Comparison of ENCODE assay signal across 9 mouse cellular contexts in genomic region chr19:4202149-4202548, GRCm38 (mm10). TPM values are rescaled to one million over a fixed set of nuclear protein-coding genes. Genes with fewer than 3 reads are reported as not detected.
DNase-seq lines count a peak whose midpoint lies in the region; ATAC-seq and TF ChIP-seq lines count a peak whose summit lies in the region.
"Had no signal": no experiment of that assay in that cellular context is flagged by ENCODE, and none has a peak within 500 bp of the region (broad histone marks: within the 10 kb centered on the region; RNA-seq: fewer than 3 reads in every experiment).

No protein-coding gene starts in this region.

- ATAC-seq in kidney, postnatal 0 days (replicated peaks; ENCODE audit: low FRiP score, low read depth), result no peak
- no peak for ATAC-seq in embryonic facial prominence, embryonic 11.5 days (replicated peaks; ENCODE audit: insufficient number of reproducible peaks, low FRiP score, low TSS enrichment, low read depth)
- ATAC-seq in hindbrain, embryonic 15.5 days (ENCODE audit: low FRiP score, low read depth), result no peak; the same call in 1 of the 2 replicates
- peak; percentile 37 for ATAC-seq in midbrain, embryonic 15.5 days (replicated peaks)

- H3K27ac ChIP-seq in kidney, postnatal 0 days, result no peak overlapping the region
- H3K27ac ChIP-seq in embryonic facial prominence, embryonic 11.5 days (replicated peaks; ENCODE audit: low read depth, low read length), result no peak overlapping the region
- H3K27ac ChIP-seq in hindbrain, embryonic 15.5 days (replicated peaks), result peak overlapping the region; percentile 55
- H3K27ac ChIP-seq in midbrain, embryonic 15.5 days, result peak overlapping the region; percentile 55; the same call in 1 of the 2 replicates

- H3K4me2 ChIP-seq in kidney, postnatal 0 days (ENCODE audit: low read length), result peak overlapping the region; percentile 87
- peak overlapping the region; percentile 92 for H3K4me2 ChIP-seq in embryonic facial prominence, embryonic 11.5 days (ENCODE audit: low read depth, low read length)
- H3K4me2 ChIP-seq in hindbrain, embryonic 15.5 days, result peak overlapping the region; percentile 94
- peak overlapping the region; percentile 97 for H3K4me2 ChIP-seq in midbrain, embryonic 15.5 days

- H3K4me3 ChIP-seq in kidney, postnatal 0 days (replicated peaks; ENCODE audit: low read depth, low read length), result peak overlapping the region; percentile 53
- peak overlapping the region; percentile 62 for H3K4me3 ChIP-seq in embryonic facial prominence, embryonic 11.5 days (ENCODE audit: low read depth, low read length)
- peak overlapping the region; percentile 62 for H3K4me3 ChIP-seq in hindbrain, embryonic 15.5 days
- H3K4me3 ChIP-seq in midbrain, embryonic 15.5 days, result peak overlapping the region; percentile 55

- peaks cover 9% of the 10 kb centered on the region for H3K4me1 ChIP-seq in kidney, postnatal 0 days (replicated peaks; ENCODE audit: insufficient read depth, low read length)
- H3K4me1 ChIP-seq in embryonic facial prominence, embryonic 11.5 days (ENCODE audit: control insufficient read depth, insufficient read depth, low read length), result peaks cover 3% of the 10 kb centered on the region; the same call in 1 of the 2 replicates
- H3K4me1 ChIP-seq in hindbrain, embryonic 15.5 days (replicated peaks), result peaks cover 27% of the 10 kb centered on the region
- H3K4me1 ChIP-seq in midbrain, embryonic 15.5 days, result peaks cover 21% of the 10 kb centered on the region

- peaks cover 6% of the 10 kb centered on the region; the same call in 1 of the 2 replicates for H3K36me3 ChIP-seq in kidney, postnatal 0 days (ENCODE audit: insufficient read depth, low read length)
- H3K36me3 ChIP-seq in embryonic facial prominence, embryonic 11.5 days (replicated peaks; ENCODE audit: control insufficient read depth, insufficient read depth, low read depth, low read length), result no peaks in the 10 kb centered on the region; the same call in 1 of the 2 replicates
- peaks cover 2% of the 10 kb centered on the region; the same call in 1 of the 2 replicates for H3K36me3 ChIP-seq in hindbrain, embryonic 15.5 days
- H3K36me3 ChIP-seq in midbrain, embryonic 15.5 days (replicated peaks), result no peaks in the 10 kb centered on the region

- no peaks in the 10 kb centered on the region for H3K27me3 ChIP-seq in kidney, postnatal 0 days (ENCODE audit: insufficient read depth, low read length)
- H3K27me3 ChIP-seq in embryonic facial prominence, embryonic 11.5 days (ENCODE audit: control insufficient read depth, insufficient read depth, low read length), result no peaks in the 10 kb centered on the region
- no peaks in the 10 kb centered on the region for H3K27me3 ChIP-seq in hindbrain, embryonic 15.5 days
- no peaks in the 10 kb centered on the region; the same call in 1 of the 2 replicates for H3K27me3 ChIP-seq in midbrain, embryonic 15.5 days (replicated peaks)

- H3K9ac ChIP-seq in kidney, postnatal 0 days (ENCODE audit: low read depth, low read length), result peak overlapping the region; percentile 62
- peak overlapping the region; percentile 66 for H3K9ac ChIP-seq in embryonic facial prominence, embryonic 11.5 days (replicated peaks; ENCODE audit: low read length)
- H3K9ac ChIP-seq in hindbrain, embryonic 15.5 days, result peak overlapping the region; percentile 70
- peak overlapping the region; percentile 73 for H3K9ac ChIP-seq in midbrain, embryonic 15.5 days

- no peaks in the 10 kb centered on the region for H3K9me3 ChIP-seq in kidney, postnatal 0 days (replicated peaks; ENCODE audit: low read length)
- H3K9me3 ChIP-seq in embryonic facial prominence, embryonic 11.5 days (replicated peaks; ENCODE audit: control insufficient read depth, low read length), result no peaks in the 10 kb centered on the region
- no peaks in the 10 kb centered on the region for H3K9me3 ChIP-seq in hindbrain, embryonic 15.5 days
- no peaks in the 10 kb centered on the region for H3K9me3 ChIP-seq in midbrain, embryonic 15.5 days

- no peak for TF ChIP-seq CTCF in kidney, postnatal 0 days (IDR thresholded peaks at IDR 0.05; ENCODE audit: low read depth)

- no peak for DNase-seq in kidney, postnatal 0 days (ENCODE audit: low spot score)
- DNase-seq in kidney, postnatal 25 days, result no peak
- no peak for DNase-seq in embryonic facial prominence, embryonic 11.5 days (ENCODE audit: low spot score)
- no peak for DNase-seq in adrenal gland, adult 8-10 months
- no peak for DNase-seq in adrenal gland, postnatal 14 days
- DNase-seq in cerebellum, adult 18-20 months, result no peak

- WGBS in kidney, postnatal 0 days, result 42% methylated on average over 7 of the region's 7 CpGs
- 35% methylated on average over 7 of the region's 7 CpGs for WGBS in embryonic facial prominence, embryonic 11.5 days
- 31% methylated on average over 7 of the region's 7 CpGs for WGBS in hindbrain, embryonic 15.5 days
- WGBS in midbrain, embryonic 15.5 days, result 36% methylated on average over 7 of the region's 7 CpGs

RNA-seq across cellular contexts. Expression of gene Rad9a, which starts 0.7 kb away (rescaled TPM):
- 22.8 and 25.7 TPM in 2 replicates for polyA plus RNA-seq in kidney, postnatal 0 days (2015; fragmentation: Nextera tagmentation; extraction: Ambion mirVana)
- 46.8 and 49.5 TPM in 2 replicates for polyA plus RNA-seq in embryonic facial prominence, embryonic 11.5 days (2014; fragmentation: Nextera tagmentation; extraction: Ambion mirVana)
- polyA plus RNA-seq in hindbrain, embryonic 15.5 days (2015; fragmentation: Nextera tagmentation; extraction: Ambion mirVana), result 25.5 and 27.5 TPM in 2 replicates
- 23.7 and 24.9 TPM in 2 replicates for polyA plus RNA-seq in midbrain, embryonic 15.5 days (2015; fragmentation: Nextera tagmentation; extraction: Ambion mirVana)
- 10 to 100 TPM in 3 of 4 experiments, 1 to 10 TPM in 1; 8.7 to 14.3 (median 11.9) TPM for total RNA-seq in adrenal gland, adult 8-10 months (2022)
- total RNA-seq in adrenal gland, postnatal 14 days (2021), result 8.2 and 10.7 TPM in 2 replicates

RNA-seq across cellular contexts. Expression of gene Ppp1ca, which starts 10.3 kb away (rescaled TPM):
- 804 and 864 TPM in 2 replicates for polyA plus RNA-seq in kidney, postnatal 0 days (2015; fragmentation: Nextera tagmentation; extraction: Ambion mirVana)
- polyA plus RNA-seq in embryonic facial prominence, embryonic 11.5 days (2014; fragmentation: Nextera tagmentation; extraction: Ambion mirVana), result 955 and 1,002 TPM in 2 replicates
- 582 and 587 TPM in 2 replicates for polyA plus RNA-seq in hindbrain, embryonic 15.5 days (2015; fragmentation: Nextera tagmentation; extraction: Ambion mirVana)
- 537 and 571 TPM in 2 replicates for polyA plus RNA-seq in midbrain, embryonic 15.5 days (2015; fragmentation: Nextera tagmentation; extraction: Ambion mirVana)
- total RNA-seq in adrenal gland, adult 8-10 months (2022), result 100 to 1,000 TPM; 371 to 396 (median 387) TPM
- 369 and 402 TPM in 2 replicates for total RNA-seq in adrenal gland, postnatal 14 days (2021)

RNA-seq across cellular contexts. Expression of gene Tbc1d10c, which starts 11.1 kb away (rescaled TPM):
- 3.5 and 3.9 TPM in 2 replicates for polyA plus RNA-seq in kidney, postnatal 0 days (2015; fragmentation: Nextera tagmentation; extraction: Ambion mirVana)
- 0.96 and 1.4 TPM in 2 replicates for polyA plus RNA-seq in embryonic facial prominence, embryonic 11.5 days (2014; fragmentation: Nextera tagmentation; extraction: Ambion mirVana)
- polyA plus RNA-seq in hindbrain, embryonic 15.5 days (2015; fragmentation: Nextera tagmentation; extraction: Ambion mirVana), result 0.98 and 1.5 TPM in 2 replicates
- polyA plus RNA-seq in midbrain, embryonic 15.5 days (2015; fragmentation: Nextera tagmentation; extraction: Ambion mirVana), result 0.38 and 0.93 TPM in 2 replicates
- 1 to 10 TPM; 1.6 to 2.8 (median 1.9) TPM for total RNA-seq in adrenal gland, adult 8-10 months (2022)
- total RNA-seq in adrenal gland, postnatal 14 days (2021), result 1.9 and 15.1 TPM in 2 replicates

RNA-seq across cellular contexts. Expression of gene Clcf1, which starts 11.9 kb away (rescaled TPM):
- polyA plus RNA-seq in kidney, postnatal 0 days (2015; fragmentation: Nextera tagmentation; extraction: Ambion mirVana), result 6.5 and 6.7 TPM in 2 replicates
- polyA plus RNA-seq in embryonic facial prominence, embryonic 11.5 days (2014; fragmentation: Nextera tagmentation; extraction: Ambion mirVana), result 4.6 and 5.0 TPM in 2 replicates
- 0.69 and 0.75 TPM in 2 replicates for polyA plus RNA-seq in hindbrain, embryonic 15.5 days (2015; fragmentation: Nextera tagmentation; extraction: Ambion mirVana)
- 0.79 and 0.88 TPM in 2 replicates for polyA plus RNA-seq in midbrain, embryonic 15.5 days (2015; fragmentation: Nextera tagmentation; extraction: Ambion mirVana)
- 10 to 100 TPM in 1 of 4 experiments, 1 to 10 TPM in 3; 4.5 to 14.4 (median 7.6) TPM for total RNA-seq in adrenal gland, adult 8-10 months (2022)
- total RNA-seq in adrenal gland, postnatal 14 days (2021), result 10.8 and 16.3 TPM in 2 replicates

RNA-seq across cellular contexts. Expression of gene AC109138.7, which starts 12.0 kb away (rescaled TPM):
- not detected in 2 replicates for polyA plus RNA-seq in kidney, postnatal 0 days (2015; fragmentation: Nextera tagmentation; extraction: Ambion mirVana)
- polyA plus RNA-seq in embryonic facial prominence, embryonic 11.5 days (2014; fragmentation: Nextera tagmentation; extraction: Ambion mirVana), result not detected in 2 replicates
- not detected in 2 replicates for polyA plus RNA-seq in hindbrain, embryonic 15.5 days (2015; fragmentation: Nextera tagmentation; extraction: Ambion mirVana)
- not detected in 2 replicates for polyA plus RNA-seq in midbrain, embryonic 15.5 days (2015; fragmentation: Nextera tagmentation; extraction: Ambion mirVana)
- total RNA-seq in adrenal gland, adult 8-10 months (2022), result not detected
- not detected in 2 replicates for total RNA-seq in adrenal gland, postnatal 14 days (2021)
- total RNA-seq: hematopoietic stem cell, adult 5-6 weeks had no signal

Comparison
In these comparisons a context has a peak if more than half of its experiments do, and no peak if none do; other contexts are left out.
1. H3K27ac ChIP-seq: peak in hindbrain, embryonic 15.5 days (single experiment) and midbrain, embryonic 15.5 days (single experiment); none in kidney, postnatal 0 days (single experiment) and embryonic facial prominence, embryonic 11.5 days (single experiment).
2. Peak in every context shown above with its lines, with median percentiles within 50 percentile points of each other: H3K4me2 ChIP-seq, H3K4me3 ChIP-seq and H3K9ac ChIP-seq.